ENCODE assay signal across 19 mouse cellular contexts in genomic region chrX:12813083-12813660, GRCm38 (mm10). TPM values are rescaled to one million over a fixed set of nuclear protein-coding genes. Genes with fewer than 3 reads are reported as not detected.
A peak's percentile ranks its signal among the peaks of the same experiment; 100 is the strongest.
DNase-seq lines count a peak whose midpoint lies in the region; ATAC-seq and TF ChIP-seq lines count a peak whose summit lies in the region.
"Had no signal": no experiment of that assay in that cellular context is flagged by ENCODE, and none has a peak within 500 bp of the region (broad histone marks: within the 10 kb centered on the region; RNA-seq: fewer than 3 reads in every experiment).

No protein-coding gene starts in this region.

- no peaks in the 10 kb centered on the region for H3K27me3 ChIP-seq in liver, embryonic 12.5 days (replicated peaks)
- H3K27me3 ChIP-seq: CH12.LX; embryonic facial prominence, embryonic 13.5 days had no signal

- H3K4me3 ChIP-seq in bone marrow macrophage, adult 2 months (ENCODE audit: insufficient read depth, low read length), result no peak overlapping the region
- no peak overlapping the region for H3K4me3 ChIP-seq in liver, embryonic 12.5 days
- H3K4me3 ChIP-seq: embryonic facial prominence, embryonic 13.5 days; hindbrain, embryonic 10.5 days; midbrain, embryonic 10.5 days had no signal

- no peak for TF ChIP-seq POLR2A in bone marrow macrophage, adult 2 months (IDR thresholded peaks at IDR 0.05; ENCODE audit: borderline replicate concordance, low read depth, low read length)

- H3K36me3 ChIP-seq in liver, embryonic 12.5 days, result no peaks in the 10 kb centered on the region
- H3K36me3 ChIP-seq: embryonic facial prominence, embryonic 13.5 days; hindbrain, embryonic 10.5 days; midbrain, embryonic 10.5 days had no signal

- H3K9me3 ChIP-seq in liver, embryonic 12.5 days (replicated peaks), result no peaks in the 10 kb centered on the region
- H3K9me3 ChIP-seq: embryonic facial prominence, embryonic 13.5 days; hindbrain, embryonic 10.5 days; midbrain, embryonic 10.5 days had no signal

- WGBS in liver, embryonic 12.5 days (ENCODE audit: insufficient replicate concordance), result 38% methylated on average over 6 of the region's 6 CpGs

- peak overlapping the region; percentile 8; the same call in 1 of the 2 replicates for H3K4me2 ChIP-seq in liver, embryonic 12.5 days
- H3K4me2 ChIP-seq: embryonic facial prominence, embryonic 13.5 days had no signal

- no peak overlapping the region for H3K9ac ChIP-seq in liver, embryonic 12.5 days
- H3K9ac ChIP-seq: embryonic facial prominence, embryonic 13.5 days had no signal

- DNase-seq in 416B (ENCODE audit: low read depth), result peak; percentile 36
- no peak for DNase-seq in kidney, postnatal 36 days
- DNase-seq in heart, postnatal 14 days, result no peak
- DNase-seq in spleen, postnatal 14 days (ENCODE audit: low spot score in 2 of 2), result no peak
- DNase-seq: cerebellum, adult 9-11 months; gastrocnemius, postnatal 36 days; kidney, adult 2 months; lung, postnatal 14 days; thymus, adult 18-20 months; thymus, postnatal 4 days had no signal

- no peak for TF ChIP-seq CTCF in bone marrow macrophage, adult 2 months (IDR thresholded peaks at IDR 0.05; ENCODE audit: low read depth, low read length)

- H3K4me1 ChIP-seq in bone marrow macrophage, adult 2 months (ENCODE audit: control insufficient read depth, insufficient read depth, low read length), result peaks cover 8% of the 10 kb centered on the region
- H3K4me1 ChIP-seq in liver, embryonic 12.5 days, result peaks cover 10% of the 10 kb centered on the region; the same call in 1 of the 2 replicates
- H3K4me1 ChIP-seq: embryonic facial prominence, embryonic 13.5 days; hindbrain, embryonic 10.5 days; midbrain, embryonic 10.5 days had no signal

- H3K27ac ChIP-seq in bone marrow macrophage, adult 2 months (ENCODE audit: insufficient read depth, low read depth, low read length), result peak overlapping the region; percentile 59
- H3K27ac ChIP-seq in liver, embryonic 12.5 days, result no peak overlapping the region
- H3K27ac ChIP-seq: embryonic facial prominence, embryonic 13.5 days; hindbrain, embryonic 10.5 days; midbrain, embryonic 10.5 days had no signal

- ATAC-seq in liver, embryonic 12.5 days, result peak; percentile 76
- ATAC-seq in megakaryocyte, adult 5-6 weeks (ENCODE audit: poor library complexity, severe bottlenecking), result peak; percentile 96
- no peak for ATAC-seq in inflammation-experienced regulatory T-cells, adult 6 months
- ATAC-seq: forebrain, embryonic 16.5 days had no signal

- intact Hi-C loops in heart, postnatal 14 days (cut with DNase I), result no loop called here

RNA-seq across cellular contexts. Expression of gene Med14, which starts 51.3 kb away (rescaled TPM):
- 13.8 and 14.9 TPM in 2 replicates for polyA plus RNA-seq in bone marrow macrophage, adult 2 months (2012; ENCODE audit: insufficient read depth, insufficient read length, missing spikeins)
- 7.9 and 9.7 TPM in 2 replicates for polyA plus RNA-seq in liver, embryonic 12.5 days (2016; fragmentation: Nextera tagmentation; extraction: Ambion mirVana)
- 72.2 and 73.8 TPM in 2 replicates for total RNA-seq in megakaryocyte, adult 5-6 weeks (2015)
- total RNA-seq in megakaryocyte, adult 5-6 weeks (2017), result 23.7 and 26.1 TPM in 2 replicates
- total RNA-seq in heart, postnatal 14 days (2021), result 10 to 100 TPM; 28.2 to 32.0 TPM
- polyA plus RNA-seq in inflammation-experienced regulatory T-cells, adult 6 months (2017; shearing (Covaris generic)), result 10 to 100 TPM; 10.8 to 11.8 (median 11.1) TPM
